Mouse (Mus musculus) inflammation-experienced regulatory T-cells, adult 6 months (primary cell): ENCODE measurements at regions not wholly inside any gene's neighbourhood (a gene's known extent, or its start where the extent isn't known, plus 50 kb on each side); places are given as distances from the start of the nearest gene placed in this dataset.
A peak's percentile ranks its signal among the peaks of the same experiment; 100 is the strongest.

ENCODE experiments used
- ATAC-seq: one replicate; pipeline ENCODE4 v1.8.0; 2017

DNA sequence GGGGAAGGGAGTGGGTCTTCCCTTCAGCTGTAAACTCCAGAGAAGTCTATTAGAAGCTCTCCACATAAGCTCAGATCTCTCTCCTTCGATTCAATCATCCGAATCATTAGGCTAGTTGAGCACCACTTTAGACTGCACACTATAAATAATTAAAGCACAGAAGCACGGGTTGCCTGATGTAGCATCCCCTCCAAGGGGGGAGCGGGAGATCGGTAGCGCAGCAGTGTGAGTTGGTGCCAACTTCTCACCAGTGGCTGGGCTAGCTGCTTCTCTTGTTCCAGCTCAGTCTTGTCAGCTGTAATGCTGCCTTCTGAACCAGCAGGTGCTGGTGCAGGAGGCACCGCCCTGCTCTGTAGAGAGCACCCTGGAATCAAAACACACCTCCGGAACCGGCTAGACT lies 78.6 kb downstream of the A830031A19Rik start:
- no peak for ATAC-seq

DNA sequence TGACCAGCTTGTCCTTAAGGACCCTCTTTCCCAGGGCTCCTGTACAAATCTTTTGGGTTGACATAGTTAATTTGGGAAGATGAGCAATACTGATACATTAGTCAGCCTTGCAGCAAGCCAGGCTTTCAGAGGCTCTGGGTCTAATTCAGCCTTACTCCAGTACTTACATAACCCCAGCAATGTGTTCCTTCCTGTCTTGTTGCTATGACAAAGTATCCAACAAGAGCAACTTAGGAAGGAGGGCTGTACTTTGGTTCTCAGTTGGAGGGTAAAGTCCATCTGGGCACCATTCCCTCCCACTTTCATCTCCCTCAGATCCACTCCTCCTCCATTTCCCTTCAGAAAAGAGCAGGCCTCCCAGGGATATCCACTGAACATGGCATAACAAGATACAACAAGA lies 80.7 kb downstream of the A830031A19Rik start:
- ATAC-seq, result no peak

DNA sequence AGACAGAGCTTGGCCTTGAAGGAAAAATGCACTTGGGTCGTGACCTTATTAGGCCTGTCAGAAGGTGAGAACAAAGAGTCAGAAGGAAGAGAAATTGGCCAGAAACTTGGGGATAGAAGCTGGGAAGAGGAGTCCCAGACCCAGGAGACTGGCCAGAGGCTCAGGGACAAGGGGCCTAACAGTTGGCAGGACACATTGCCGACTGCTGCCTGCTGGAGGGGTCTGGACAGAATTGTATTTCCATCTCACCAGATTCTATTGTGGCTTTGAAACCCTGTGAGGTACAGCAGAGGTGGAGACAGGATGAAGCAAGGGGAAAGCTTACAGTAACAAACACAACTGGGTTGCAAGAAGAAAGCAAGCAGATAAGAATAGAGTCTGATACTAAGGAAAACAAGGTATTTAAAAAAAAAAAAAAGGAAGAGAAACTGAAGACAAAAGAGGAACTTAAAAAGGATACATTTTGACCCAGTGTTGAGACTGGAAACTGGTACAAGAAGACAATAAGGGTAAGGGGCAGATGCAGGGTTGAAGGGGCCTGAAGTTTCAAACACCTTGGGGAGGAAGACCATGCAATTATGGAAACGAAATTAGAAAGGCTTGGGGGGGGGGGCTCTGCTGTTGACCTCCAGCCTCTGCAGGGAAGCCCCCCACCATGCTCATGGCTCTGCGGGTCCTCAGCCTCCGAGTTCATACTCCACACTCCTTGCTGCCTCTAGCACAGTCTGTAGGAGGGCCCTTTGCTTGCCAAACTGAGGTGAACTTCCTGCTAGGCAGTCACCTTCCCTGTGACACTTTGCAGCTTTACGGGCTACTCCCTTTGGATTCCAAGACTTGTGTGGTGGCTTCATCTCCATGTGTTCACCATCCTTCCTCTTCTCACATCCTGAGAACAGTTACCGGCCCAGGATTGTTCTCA lies 87.1 kb downstream of the A830031A19Rik start:
- ATAC-seq, result no peak

DNA sequence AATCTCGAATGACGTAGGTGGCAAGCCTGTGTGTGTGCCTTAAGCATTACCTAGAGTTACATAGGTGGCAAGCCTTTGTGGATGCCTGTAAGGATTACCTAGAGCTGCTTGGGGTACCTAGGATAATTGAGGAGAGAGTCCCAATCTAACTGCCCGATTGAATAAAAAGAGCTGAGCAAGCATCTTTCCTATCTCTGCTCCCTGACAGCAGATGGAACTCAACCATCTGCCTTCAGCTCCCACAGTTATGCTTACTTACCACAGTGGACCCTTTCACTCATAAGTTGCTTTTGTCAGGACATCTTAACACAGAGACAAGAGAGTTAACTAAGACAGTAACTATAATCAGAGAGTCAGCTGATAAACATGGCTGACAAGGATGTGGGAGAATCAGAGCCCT lies 89.6 kb downstream of the A830031A19Rik start:
- ATAC-seq, result no peak

DNA sequence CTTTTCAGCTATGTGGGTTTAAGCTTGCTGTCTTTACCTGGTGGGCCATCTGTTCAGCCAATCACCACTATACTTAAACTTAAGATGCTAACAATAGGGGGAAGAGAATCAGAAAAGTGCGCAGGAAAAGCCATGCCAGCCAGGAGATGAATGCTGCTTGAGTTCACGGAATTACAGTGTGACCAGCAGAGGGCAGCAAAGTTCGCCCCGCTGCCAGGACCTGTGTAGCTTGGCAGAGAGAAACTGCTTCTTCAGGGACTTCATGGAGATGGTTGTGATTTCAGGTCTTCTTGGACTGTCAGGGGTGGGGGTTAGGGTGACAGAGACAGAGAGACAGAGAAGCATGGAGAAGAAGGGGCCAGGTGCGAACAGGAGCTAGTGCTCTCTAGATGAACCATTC lies 84.3 kb upstream of the Papolg start:
- peak; percentile 41 for ATAC-seq

DNA sequence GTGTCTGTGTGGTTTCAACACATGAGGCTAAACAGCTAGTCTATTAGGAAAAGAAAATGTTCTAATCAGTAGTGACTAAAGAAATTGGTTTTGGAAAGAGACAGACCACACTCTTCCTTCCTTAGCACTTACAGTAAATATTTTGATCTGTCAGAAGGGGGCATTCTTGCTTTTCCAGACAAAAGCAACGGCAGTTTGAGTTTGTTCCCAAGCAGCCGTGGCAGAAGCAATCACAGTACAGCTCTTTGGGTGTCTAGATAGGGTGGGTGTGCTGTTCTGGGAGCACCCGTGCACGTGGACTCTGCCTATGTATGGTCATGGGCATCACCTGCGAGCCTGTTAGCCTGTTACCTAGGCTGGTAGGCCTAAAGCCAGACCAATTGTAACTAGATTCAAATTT lies 83.2 kb upstream of the Papolg start:
- no peak for ATAC-seq

DNA sequence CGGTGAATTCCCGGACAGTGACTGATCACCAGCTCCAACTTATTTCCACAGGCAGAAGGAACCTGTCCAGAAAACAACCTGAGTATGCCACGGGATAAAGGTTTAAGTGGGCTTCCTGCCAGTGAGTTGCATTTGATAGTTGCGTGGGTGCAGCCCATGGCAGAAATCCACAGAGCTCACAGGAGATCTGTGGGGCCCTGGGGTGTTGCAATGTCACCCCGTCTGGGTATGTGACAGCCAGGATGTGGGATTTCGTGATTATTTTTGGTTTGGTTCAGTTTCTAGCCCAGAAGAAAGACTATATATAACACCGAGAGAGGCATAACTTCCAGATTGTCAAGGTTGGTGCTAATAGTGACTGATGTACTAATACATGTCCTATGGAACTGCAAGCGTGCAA lies 82.0 kb upstream of the Papolg start:
- no peak for ATAC-seq

DNA sequence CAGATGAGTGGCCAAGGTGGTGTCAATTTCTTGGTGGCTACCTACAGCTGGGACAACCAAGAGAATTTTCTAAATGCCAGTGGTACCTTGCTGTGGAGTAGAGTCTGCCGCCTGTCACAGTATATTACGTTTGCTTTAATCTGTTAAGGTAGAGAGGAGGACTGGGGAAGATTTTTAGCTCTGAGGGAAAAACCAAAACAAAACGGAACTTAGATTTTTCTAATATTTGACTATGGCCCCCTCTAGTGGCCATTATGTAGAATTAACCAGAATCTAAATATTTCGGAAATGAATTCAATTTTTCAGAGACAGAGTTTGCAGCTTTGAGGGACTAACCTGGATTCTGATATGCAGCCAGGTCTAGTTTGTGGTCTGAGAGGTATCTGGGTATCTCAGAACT lies 59.3 kb upstream of the Papolg start:
- peak; percentile 50 for ATAC-seq

DNA sequence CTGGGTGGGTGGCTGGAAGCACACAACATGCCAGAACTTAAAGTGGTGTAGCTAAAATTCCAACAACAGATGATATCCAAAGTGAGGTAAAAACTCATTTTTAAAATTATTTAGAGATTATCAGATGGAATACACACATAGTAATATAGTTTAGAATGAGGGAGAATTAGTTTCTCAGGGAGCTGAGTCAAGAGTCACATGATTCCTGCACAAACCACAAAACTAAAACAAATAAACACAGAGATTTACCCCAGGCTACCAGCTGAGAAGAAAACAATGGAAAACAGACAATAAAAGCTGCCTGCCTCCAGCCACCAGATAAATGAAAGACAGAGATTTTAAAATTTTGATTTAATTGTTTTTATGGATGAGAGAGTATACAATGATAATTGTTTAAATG lies 50.9 kb upstream of the Papolg start:
- no peak for ATAC-seq
